Mouse (Mus musculus): ENCODE data around the gene Mtr. TPM values are rescaled to one million over a fixed set of nuclear protein-coding genes. Genes with fewer than 3 reads are reported as not detected.

Gene Mtr
- polyA plus RNA-seq, 1 experiment, result 36.0 TPM

DNA sequence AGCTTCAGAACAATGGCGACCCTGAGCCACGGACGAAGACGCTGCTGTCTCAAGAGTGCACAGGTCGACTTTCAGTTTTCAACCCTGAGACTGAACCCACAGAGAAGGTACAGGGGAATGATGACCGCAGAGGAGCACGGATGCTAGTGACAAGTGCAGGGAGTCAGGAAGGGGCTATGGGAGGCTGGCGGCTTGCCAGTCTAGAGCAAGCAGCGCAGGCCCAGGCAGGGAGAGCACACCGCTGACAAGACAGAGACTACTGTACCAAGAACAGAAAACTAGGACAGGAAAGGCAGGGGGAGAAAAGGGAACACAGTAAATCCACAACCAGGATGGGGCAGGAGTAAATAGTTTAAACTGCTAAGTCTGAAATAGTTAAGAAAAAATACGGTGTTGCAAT is 69.1 kb downstream of the Mtr start:
- H3K27ac ChIP-seq (ENCODE audit: insufficient read depth, low read length), result no peak overlapping the region
- no peak for TF ChIP-seq EP300 (IDR thresholded peaks at IDR 0.05; ENCODE audit: insufficient read depth, low read depth, low read length)
- no peak for TF ChIP-seq CTCF (IDR thresholded peaks at IDR 0.05; ENCODE audit: low read depth, low read length)
- TF ChIP-seq POLR2A (IDR thresholded peaks at IDR 0.05; ENCODE audit: insufficient read depth, low read length), result no peak
- H3K27me3 ChIP-seq (ENCODE audit: control insufficient read depth, insufficient read depth, low read length, poor library complexity, severe bottlenecking), result no peaks in the 10 kb centered on the region
- no peaks in the 10 kb centered on the region for H3K4me1 ChIP-seq (ENCODE audit: control insufficient read depth, insufficient read depth, low read length)
- H3K4me3 ChIP-seq (ENCODE audit: low read depth, low read length), result 0 out of 2 replicates have a peak overlapping the region, but pooled peaks have one; percentile 12
- no peaks in the 10 kb centered on the region for H3K9me3 ChIP-seq (replicated peaks; ENCODE audit: control insufficient read depth, insufficient read depth, low read length, poor library complexity, severe bottlenecking)
- no peak overlapping the region for H3K9ac ChIP-seq (ENCODE audit: low read depth, poor library complexity, severe bottlenecking)
- H3K36me3 ChIP-seq (ENCODE audit: control insufficient read depth, insufficient read depth, low read length, poor library complexity, severe bottlenecking), result 0 out of 2 replicates have a peak, but pooled peaks cover 5% of the 10 kb centered on the region

DNA sequence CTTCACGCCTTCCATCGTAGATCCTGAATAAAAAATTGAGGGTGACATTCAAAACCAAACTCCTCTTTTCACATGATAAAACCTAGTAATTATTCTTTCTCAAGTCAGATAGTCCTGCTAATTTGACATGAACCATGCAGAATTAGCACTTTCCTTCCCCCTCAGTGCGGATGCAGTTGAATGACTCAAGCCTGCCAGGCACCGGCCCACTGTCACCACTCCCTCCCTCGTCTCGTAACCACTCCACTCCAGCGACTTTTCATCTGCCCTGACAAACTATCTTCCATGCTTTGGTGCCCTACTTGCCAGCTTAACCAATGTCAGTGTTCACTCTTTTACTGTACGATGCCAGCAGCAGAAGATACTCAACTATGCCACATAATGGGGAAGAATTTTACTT is 78.4 kb downstream of the Mtr start:
- TF ChIP-seq POLR2A (IDR thresholded peaks at IDR 0.05; ENCODE audit: insufficient read depth, low read length), result no peak
- no peak for TF ChIP-seq CTCF (IDR thresholded peaks at IDR 0.05; ENCODE audit: low read depth, low read length)
- TF ChIP-seq EP300 (IDR thresholded peaks at IDR 0.05; ENCODE audit: insufficient read depth, low read depth, low read length), result no peak
- Histone ChIP-seq H3K9me3 (replicated peaks; ENCODE audit: control insufficient read depth, insufficient read depth, low read length, poor library complexity, severe bottlenecking) (no peaks in the 10 kb centered on the region), H3K27me3 (ENCODE audit: control insufficient read depth, insufficient read depth, low read length, poor library complexity, severe bottlenecking) (no peaks in the 10 kb centered on the region)

DNA sequence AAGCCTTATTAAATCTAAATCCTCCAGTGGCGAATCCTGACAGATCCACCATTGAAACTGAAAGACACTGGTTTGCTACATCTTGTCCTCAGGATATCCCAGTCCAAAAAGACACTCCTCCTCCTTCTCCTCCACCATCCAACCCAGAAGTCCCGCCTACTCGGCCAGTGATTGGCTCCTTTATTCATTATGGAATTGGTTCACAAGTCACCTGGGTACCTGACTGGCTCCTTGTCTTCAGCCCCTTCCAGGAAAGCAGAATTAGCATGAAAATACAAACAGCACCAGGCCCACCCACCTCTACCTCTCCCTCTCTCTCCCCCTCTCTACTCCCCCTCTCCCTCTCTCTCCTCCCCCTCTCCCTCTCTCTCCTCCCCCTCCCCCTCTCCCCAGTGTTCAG is 81.2 kb downstream of the Mtr start:
- Histone ChIP-seq H3K27me3 (ENCODE audit: control insufficient read depth, insufficient read depth, low read length, poor library complexity, severe bottlenecking) (no peaks in the 10 kb centered on the region), H3K36me3 (ENCODE audit: control insufficient read depth, insufficient read depth, low read length, poor library complexity, severe bottlenecking) (peaks cover 2% of the 10 kb centered on the region; the same call in 1 of the 2 replicates), H3K27ac (ENCODE audit: insufficient read depth, low read length) (peak overlapping the region; percentile 99), H3K9ac (ENCODE audit: low read depth, poor library complexity, severe bottlenecking) (peak overlapping the region; percentile 89), H3K9me3 (replicated peaks; ENCODE audit: control insufficient read depth, insufficient read depth, low read length, poor library complexity, severe bottlenecking) (no peaks in the 10 kb centered on the region), H3K4me1 (ENCODE audit: control insufficient read depth, insufficient read depth, low read length) (peaks cover 5% of the 10 kb centered on the region), H3K4me3 (ENCODE audit: low read depth, low read length) (no peak overlapping the region)
- TF ChIP-seq EP300 (IDR thresholded peaks at IDR 0.05; ENCODE audit: insufficient read depth, low read depth, low read length) (0 out of 2 replicates have a peak, but pooled peaks have one; percentile 48), POLR2A (IDR thresholded peaks at IDR 0.05; ENCODE audit: insufficient read depth, low read length) (peak; percentile 27), CTCF (IDR thresholded peaks at IDR 0.05; ENCODE audit: low read depth, low read length) (no peak)

More for the DNA sequence above, 78.4 kb downstream of the Mtr start:
- H3K4me3 ChIP-seq (ENCODE audit: low read depth, low read length), result no peak overlapping the region
- peaks cover 5% of the 10 kb centered on the region for H3K4me1 ChIP-seq (ENCODE audit: control insufficient read depth, insufficient read depth, low read length)
- no peak overlapping the region for H3K27ac ChIP-seq (ENCODE audit: insufficient read depth, low read length)
- H3K36me3 ChIP-seq (ENCODE audit: control insufficient read depth, insufficient read depth, low read length, poor library complexity, severe bottlenecking), result peaks cover 2% of the 10 kb centered on the region; the same call in 1 of the 2 replicates
- no peak overlapping the region for H3K9ac ChIP-seq (ENCODE audit: low read depth, poor library complexity, severe bottlenecking)

DNA sequence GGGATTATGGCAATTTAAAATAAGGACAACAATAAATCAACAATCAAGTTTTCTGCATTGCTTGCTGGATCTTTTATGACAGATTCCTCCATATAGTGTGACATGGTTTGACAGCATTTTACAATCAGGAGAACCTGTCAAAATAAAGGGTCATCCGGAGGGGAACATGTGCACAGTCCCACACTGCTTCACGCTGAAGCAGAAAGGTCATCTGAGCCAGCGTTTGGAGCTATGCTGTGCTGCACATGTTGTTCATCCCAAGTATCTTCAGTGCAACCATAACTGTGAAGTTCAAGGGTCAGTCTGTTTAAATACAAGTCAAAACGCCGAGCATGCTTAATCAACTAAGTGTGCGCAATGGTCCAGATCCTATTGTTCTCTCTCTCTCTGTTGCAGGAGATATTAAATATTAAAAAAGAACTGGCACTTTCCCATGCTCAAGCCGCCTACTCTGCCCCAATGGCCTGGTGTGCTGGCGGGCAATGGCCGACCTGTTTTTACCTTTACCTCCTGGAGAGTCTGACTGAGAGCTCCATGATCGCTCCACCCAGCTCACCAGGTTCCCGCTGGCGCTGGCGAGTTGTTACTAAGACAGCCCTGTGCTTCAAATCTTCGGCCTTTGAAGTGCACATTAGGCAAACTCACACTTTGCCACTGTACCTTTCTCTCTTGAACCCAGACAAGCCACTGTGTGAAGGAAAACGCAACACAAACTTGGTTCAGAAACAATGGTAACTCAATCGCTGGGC is 81.8 kb downstream of the Mtr start:
- Histone ChIP-seq H3K9ac (ENCODE audit: low read depth, poor library complexity, severe bottlenecking) (peak overlapping the region; percentile 89), H3K27me3 (ENCODE audit: control insufficient read depth, insufficient read depth, low read length, poor library complexity, severe bottlenecking) (no peaks in the 10 kb centered on the region), H3K4me3 (ENCODE audit: low read depth, low read length) (peak overlapping the region; percentile 97)

DNA sequence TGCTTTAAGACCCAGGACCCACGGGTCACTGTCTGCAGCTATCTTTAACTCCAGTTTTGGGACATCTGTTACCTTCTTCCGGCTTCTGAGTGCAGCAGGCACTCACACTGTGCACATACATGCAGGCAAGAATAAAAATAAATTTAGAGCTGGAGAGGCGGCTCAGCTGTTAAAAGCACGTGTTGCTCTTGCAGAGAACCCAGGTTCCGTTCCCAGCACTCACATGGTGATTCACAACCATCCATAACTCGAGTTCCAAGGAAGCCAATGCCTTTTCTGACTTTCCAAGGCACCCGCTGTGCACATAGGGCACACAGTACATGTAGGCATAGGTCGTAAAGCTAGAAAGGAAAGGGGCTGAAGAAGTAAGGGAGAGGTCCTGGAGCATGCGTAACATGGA is 90.6 kb downstream of the Mtr start:
- peaks cover 2% of the 10 kb centered on the region for H3K4me1 ChIP-seq (ENCODE audit: control insufficient read depth, insufficient read depth, low read length)
- H3K9ac ChIP-seq (ENCODE audit: low read depth, poor library complexity, severe bottlenecking), result no peak overlapping the region
- TF ChIP-seq POLR2A (IDR thresholded peaks at IDR 0.05; ENCODE audit: insufficient read depth, low read length) (no peak), EP300 (IDR thresholded peaks at IDR 0.05; ENCODE audit: insufficient read depth, low read depth, low read length) (no peak), CTCF (IDR thresholded peaks at IDR 0.05; ENCODE audit: low read depth, low read length) (no peak)
- no peaks in the 10 kb centered on the region for H3K36me3 ChIP-seq (ENCODE audit: control insufficient read depth, insufficient read depth, low read length, poor library complexity, severe bottlenecking)
- no peak overlapping the region for H3K4me3 ChIP-seq (ENCODE audit: low read depth, low read length)
- H3K27ac ChIP-seq (ENCODE audit: insufficient read depth, low read length), result no peak overlapping the region
- H3K27me3 ChIP-seq (ENCODE audit: control insufficient read depth, insufficient read depth, low read length, poor library complexity, severe bottlenecking), result no peaks in the 10 kb centered on the region
- H3K9me3 ChIP-seq (replicated peaks; ENCODE audit: control insufficient read depth, insufficient read depth, low read length, poor library complexity, severe bottlenecking), result no peaks in the 10 kb centered on the region

More for the DNA sequence above, 81.8 kb downstream of the Mtr start:
- peaks cover 2% of the 10 kb centered on the region; the same call in 1 of the 2 replicates for H3K36me3 ChIP-seq (ENCODE audit: control insufficient read depth, insufficient read depth, low read length, poor library complexity, severe bottlenecking)
- peak overlapping the region; percentile 99 for H3K27ac ChIP-seq (ENCODE audit: insufficient read depth, low read length)
- H3K9me3 ChIP-seq (replicated peaks; ENCODE audit: control insufficient read depth, insufficient read depth, low read length, poor library complexity, severe bottlenecking), result no peaks in the 10 kb centered on the region
- TF ChIP-seq POLR2A (IDR thresholded peaks at IDR 0.05; ENCODE audit: insufficient read depth, low read length) (no peak), CTCF (IDR thresholded peaks at IDR 0.05; ENCODE audit: low read depth, low read length) (no peak), EP300 (IDR thresholded peaks at IDR 0.05; ENCODE audit: insufficient read depth, low read depth, low read length) (no peak; the same call in 1 of the 2 replicates)
- H3K4me1 ChIP-seq (ENCODE audit: control insufficient read depth, insufficient read depth, low read length), result peaks cover 5% of the 10 kb centered on the region

DNA sequence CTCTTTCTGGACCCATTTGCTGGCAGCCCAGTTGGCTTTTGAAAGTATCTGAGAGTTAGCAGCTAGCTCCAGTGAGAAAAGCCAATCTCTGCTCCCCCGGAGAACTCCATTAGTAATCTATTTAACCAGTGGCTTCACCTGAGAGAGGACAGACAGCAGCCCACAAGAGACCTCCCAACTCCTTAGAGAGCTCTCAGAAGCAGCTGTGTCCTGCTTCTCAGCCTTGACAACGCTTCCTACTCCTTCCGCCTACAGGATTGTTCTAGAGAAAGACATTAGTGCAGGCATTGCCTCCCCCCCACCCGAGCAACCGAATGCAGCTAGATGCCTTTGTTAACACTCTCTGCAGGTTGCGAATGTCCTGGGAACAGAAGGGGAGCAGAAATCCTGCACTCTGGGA is 91.5 kb downstream of the Mtr start:
- H3K36me3 ChIP-seq (ENCODE audit: control insufficient read depth, insufficient read depth, low read length, poor library complexity, severe bottlenecking), result no peaks in the 10 kb centered on the region
- no peak overlapping the region for H3K9ac ChIP-seq (ENCODE audit: low read depth, poor library complexity, severe bottlenecking)
- TF ChIP-seq POLR2A (IDR thresholded peaks at IDR 0.05; ENCODE audit: insufficient read depth, low read length), result no peak
- TF ChIP-seq CTCF (IDR thresholded peaks at IDR 0.05; ENCODE audit: low read depth, low read length), result no peak
- no peak for TF ChIP-seq EP300 (IDR thresholded peaks at IDR 0.05; ENCODE audit: insufficient read depth, low read depth, low read length)
- H3K27ac ChIP-seq (ENCODE audit: insufficient read depth, low read length), result no peak overlapping the region
- no peaks in the 10 kb centered on the region for H3K27me3 ChIP-seq (ENCODE audit: control insufficient read depth, insufficient read depth, low read length, poor library complexity, severe bottlenecking)
- H3K4me3 ChIP-seq (ENCODE audit: low read depth, low read length), result no peak overlapping the region
- peaks cover 2% of the 10 kb centered on the region for H3K4me1 ChIP-seq (ENCODE audit: control insufficient read depth, insufficient read depth, low read length)
- no peaks in the 10 kb centered on the region for H3K9me3 ChIP-seq (replicated peaks; ENCODE audit: control insufficient read depth, insufficient read depth, low read length, poor library complexity, severe bottlenecking)

Data from ES-Bruce4 (cell line).